Mouse (Mus musculus) stomach, postnatal 0 days (tissue): ENCODE measurements at regions not wholly inside any gene's neighbourhood (a gene's known extent, or its start where the extent isn't known, plus 50 kb on each side); places are given as distances from the start of the nearest gene placed in this dataset.

Source experiments
- CTCF ChIP-seq: IDR thresholded peaks from 2 replicates; pipeline ENCODE4 v1.5.1; 2016; ENCODE audit warnings: antibody characterized with exemption, low read depth, mild to moderate bottlenecking, moderate library complexity
- EP300 ChIP-seq: optimal IDR thresholded peaks from 2 replicates; pipeline ENCODE3; 2016; ENCODE audit warnings: antibody characterized with exemption

DNA sequence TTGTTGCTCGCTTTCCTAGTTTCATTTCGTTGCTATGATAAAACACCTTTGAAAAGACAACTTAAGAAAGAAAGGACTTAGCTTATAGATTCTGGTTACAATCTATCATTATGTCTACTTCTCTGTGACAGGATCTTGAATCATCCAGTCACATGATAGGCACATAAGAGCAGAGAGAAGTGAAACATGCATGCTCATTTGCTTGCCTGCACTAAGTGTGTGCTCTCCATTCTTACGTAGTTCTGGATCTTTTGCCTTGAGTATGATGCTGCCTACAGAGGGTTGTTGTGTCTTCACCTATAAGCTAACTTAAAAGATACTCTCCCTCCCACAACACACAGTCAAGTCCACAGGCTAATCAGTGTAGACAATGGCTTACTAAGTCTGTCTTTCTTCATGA is 62.1 kb upstream of the Pou1f1 start:
- no peak for TF ChIP-seq CTCF
- no peak for TF ChIP-seq EP300
